Mouse (Mus musculus) ES-Bruce4 (cell line): ENCODE data around the gene Cenpe. TPM values are rescaled to one million over a fixed set of nuclear protein-coding genes. Genes with fewer than 3 reads are reported as not detected.

Experiments used
- H3K27ac ChIP-seq: 2 replicates; pipeline ENCODE4 v1.5.1; 2012; ENCODE audit warnings: low read length, inconsistent platforms; ENCODE audit not compliant: insufficient read depth
- H3K27me3 ChIP-seq: 2 replicates; pipeline ENCODE4 v1.6.1; 2012; ENCODE audit warnings: mild to moderate bottlenecking, low read length, inconsistent platforms; ENCODE audit not compliant: control insufficient read depth, poor library complexity, insufficient read depth, severe bottlenecking
- H3K36me3 ChIP-seq: 2 replicates; pipeline ENCODE4 v1.6.1; 2012; ENCODE audit warnings: inconsistent platforms, mild to moderate bottlenecking, low read length, moderate library complexity; ENCODE audit not compliant: control insufficient read depth, poor library complexity, insufficient read depth, severe bottlenecking
- H3K4me1 ChIP-seq: one replicate; pipeline ENCODE4 v1.8.1; 2011; ENCODE audit warnings: low read length; ENCODE audit not compliant: control insufficient read depth, insufficient read depth
- H3K4me3 ChIP-seq: 2 replicates; pipeline ENCODE4 v1.5.1; 2011; ENCODE audit warnings: low read depth, mild to moderate bottlenecking, low read length
- H3K9ac ChIP-seq: 2 replicates; pipeline ENCODE4 v1.6.1; 2012; ENCODE audit warnings: low read depth, mild to moderate bottlenecking, inconsistent platforms; ENCODE audit not compliant: poor library complexity, severe bottlenecking
- H3K9me3 ChIP-seq: replicated peaks from 2 replicates; pipeline ENCODE4 v1.6.1; 2012; ENCODE audit warnings: mild to moderate bottlenecking, low read length, inconsistent platforms; ENCODE audit not compliant: control insufficient read depth, poor library complexity, insufficient read depth, severe bottlenecking
- CTCF ChIP-seq: IDR thresholded peaks from one replicate; pipeline ENCODE4 v1.8.1; 2011; ENCODE audit warnings: low read depth, low read length
- EP300 ChIP-seq: IDR thresholded peaks from 2 replicates; pipeline ENCODE4 v1.6.1; 2011; ENCODE audit warnings: low read depth, low read length; ENCODE audit not compliant: insufficient read depth
- POLR2A ChIP-seq: IDR thresholded peaks from one replicate; pipeline ENCODE4 v1.8.1; 2011; ENCODE audit warnings: low read length; ENCODE audit not compliant: insufficient read depth
- polyA plus RNA-seq: library from polyadenylated mRNA; stranded (reverse); fragments of >200 nt; gene quantifications from 2 replicates; pipeline ENCODE4 v1.2.4, GENCODE M21; 2011; ENCODE audit warnings: low read depth; ENCODE audit not compliant: missing spikeins, insufficient read depth, insufficient read length

The Cenpe gene
- polyA plus RNA-seq, 1 experiment: 88.7 TPM

DNA sequence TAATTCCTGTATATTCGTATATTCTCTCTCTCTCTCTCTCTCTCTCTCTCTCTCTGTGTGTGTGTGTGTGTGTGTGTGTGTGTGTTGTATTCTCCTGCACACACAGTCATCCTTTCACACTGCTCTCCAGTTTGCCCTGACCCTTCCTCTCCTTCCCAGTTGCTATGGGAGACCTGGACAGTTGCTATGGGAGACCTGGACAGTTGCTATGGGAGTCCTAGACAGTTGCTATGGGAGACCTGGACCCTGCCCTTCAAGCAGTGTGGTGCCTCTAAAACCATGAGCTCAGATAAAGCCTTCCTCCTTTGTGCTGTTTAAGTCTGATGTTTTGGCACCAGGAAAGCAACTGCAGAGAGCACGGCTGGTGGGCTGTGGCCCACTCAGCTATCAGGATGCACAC lies 101.4 kb downstream of the Cenpe start:
- no peaks in the 10 kb centered on the region for H3K4me1 ChIP-seq

GRCm38 (mm10) chr3:135314811-135315210 lies 102.5 kb downstream of the Cenpe start:
- Histone ChIP-seq H3K9me3 (peaks cover 2% of the 10 kb centered on the region; the same call in 1 of the 2 replicates), H3K36me3 (no peaks in the 10 kb centered on the region), H3K27ac (no peak overlapping the region), H3K4me1 (no peaks in the 10 kb centered on the region), H3K27me3 (no peaks in the 10 kb centered on the region), H3K9ac (no peak overlapping the region), H3K4me3 (no peak overlapping the region)
- TF ChIP-seq EP300 (no peak), CTCF (no peak), POLR2A (no peak)

More for the DNA sequence above, 101.4 kb downstream of the Cenpe start:
- no peak for TF ChIP-seq EP300
- no peak for TF ChIP-seq POLR2A
- TF ChIP-seq CTCF: no peak
- Histone ChIP-seq H3K9me3 (peaks cover 2% of the 10 kb centered on the region; the same call in 1 of the 2 replicates), H3K27me3 (no peaks in the 10 kb centered on the region), H3K36me3 (no peaks in the 10 kb centered on the region), H3K9ac (no peak overlapping the region), H3K27ac (no peak overlapping the region), H3K4me3 (no peak overlapping the region)

DNA sequence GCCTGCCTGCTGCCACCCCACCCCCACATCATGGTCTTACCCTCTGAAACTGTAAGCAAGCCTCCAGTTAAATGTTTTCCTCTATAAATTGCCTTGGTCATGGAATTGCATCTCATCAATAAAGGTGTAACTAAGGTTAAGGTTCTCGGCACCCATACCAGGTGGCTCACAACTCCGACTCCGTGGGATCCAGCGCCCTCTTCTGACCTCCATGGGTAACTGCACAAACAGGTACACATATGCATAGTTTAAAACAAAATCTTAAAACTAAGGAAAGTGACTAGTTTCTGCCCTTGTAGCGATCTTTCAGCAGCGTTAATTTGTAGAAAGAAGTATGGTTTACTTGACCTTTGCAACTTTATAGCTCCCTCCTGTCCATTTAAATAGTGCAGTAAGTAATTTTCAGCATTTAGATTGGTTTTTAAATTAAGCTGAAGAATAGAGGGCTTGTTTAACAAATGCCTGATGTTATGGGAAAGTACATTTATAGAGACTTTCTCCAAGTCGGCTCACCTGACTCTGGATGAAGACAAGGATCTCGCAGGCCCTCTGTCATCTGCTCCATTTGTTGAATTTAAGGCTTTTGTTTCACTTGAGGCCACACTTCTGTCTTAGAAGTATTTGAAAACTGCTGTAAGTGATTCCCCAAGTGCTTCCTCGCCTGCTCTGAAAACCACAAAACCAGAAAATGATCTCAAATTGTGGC lies 103.5 kb downstream of the Cenpe start:
- Histone ChIP-seq H3K9me3 (peaks cover 2% of the 10 kb centered on the region; the same call in 1 of the 2 replicates), H3K27me3 (no peaks in the 10 kb centered on the region), H3K4me1 (no peaks in the 10 kb centered on the region), H3K36me3 (no peaks in the 10 kb centered on the region), H3K27ac (no peak overlapping the region), H3K4me3 (no peak overlapping the region), H3K9ac (no peak overlapping the region)
- TF ChIP-seq EP300: no peak
- no peak for TF ChIP-seq POLR2A
- TF ChIP-seq CTCF: peak; percentile 42

- Histone ChIP-seq H3K9me3 (peaks cover 2% of the 10 kb centered on the region; the same call in 1 of the 2 replicates), H3K9ac (no peak overlapping the region), H3K27ac (no peak overlapping the region), H3K4me3 (peak overlapping the region; percentile 30; the same call in 1 of the 2 replicates), H3K4me1 (no peaks in the 10 kb centered on the region), H3K36me3 (no peaks in the 10 kb centered on the region), H3K27me3 (no peaks in the 10 kb centered on the region)
- TF ChIP-seq EP300 (no peak), CTCF (no peak), POLR2A (no peak)
These were observed 106.0 kb downstream of the Cenpe start for GRCm38 (mm10) chr3:135318331-135318730.

Other genes with a start within 250 kb of the Cenpe start
- 3.2 and 3.8 TPM in 2 replicates for gene Bdh2, start 68.7 kb downstream of the Cenpe start, polyA plus RNA-seq
- gene Slc9b2, start 95.2 kb downstream of the Cenpe start, polyA plus RNA-seq: 5.1 and 6.3 TPM in 2 replicates
- gene Slc9b1, start 135.5 kb downstream of the Cenpe start, polyA plus RNA-seq: 18.4 and 20.9 TPM in 2 replicates
- 24.7 and 26.2 TPM in 2 replicates for gene Cisd2, start 211.4 kb downstream of the Cenpe start, polyA plus RNA-seq
- 485 and 516 TPM in 2 replicates for gene Ube2d3, start 225.6 kb downstream of the Cenpe start, polyA plus RNA-seq